Mouse (Mus musculus): ENCODE data around the gene Dync2h1.

Dync2h1 gene

DNA sequence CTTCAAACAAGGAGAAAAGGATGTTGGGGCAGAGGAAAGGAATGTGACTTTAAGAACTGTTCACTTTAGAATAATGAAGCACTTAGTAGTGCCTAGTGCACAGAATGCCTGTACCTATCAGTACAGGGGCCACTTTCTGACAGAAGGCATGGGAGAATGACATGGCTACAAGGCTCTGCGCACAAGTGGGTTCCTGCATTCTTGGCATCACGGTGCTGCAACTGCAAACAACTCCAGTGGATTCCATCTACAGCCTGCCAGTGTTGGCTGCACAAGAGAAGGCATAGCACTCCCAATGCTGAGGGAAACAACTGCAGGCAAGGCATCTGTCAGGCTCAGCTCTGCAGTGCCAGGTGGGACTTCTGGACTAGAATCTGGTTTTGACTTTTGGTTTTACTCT, 151.7 kb downstream of the Dync2h1 start:
- DNase-seq (ENCODE audit: extremely low read depth, low read depth), result no peak

DNA sequence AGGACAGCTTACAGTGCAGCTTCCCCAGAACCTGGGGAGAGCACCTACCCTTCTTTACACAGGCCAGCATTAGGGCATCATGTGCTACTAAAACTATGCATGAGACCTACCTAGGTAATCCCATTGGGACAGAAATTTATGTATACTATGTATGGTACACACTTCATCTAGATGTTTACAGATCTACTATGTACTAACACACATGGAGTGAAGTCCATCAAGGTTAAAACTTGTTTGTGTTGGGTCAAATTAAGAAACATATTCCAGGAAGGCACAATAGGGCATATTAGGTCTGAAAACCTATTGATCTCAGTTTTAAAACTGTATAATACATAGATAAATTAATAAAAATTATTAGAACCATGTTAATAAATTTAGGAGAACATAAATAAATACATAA, 168.6 kb downstream of the Dync2h1 start:
- DNase-seq (ENCODE audit: extremely low read depth, low read depth), result no peak

DNA sequence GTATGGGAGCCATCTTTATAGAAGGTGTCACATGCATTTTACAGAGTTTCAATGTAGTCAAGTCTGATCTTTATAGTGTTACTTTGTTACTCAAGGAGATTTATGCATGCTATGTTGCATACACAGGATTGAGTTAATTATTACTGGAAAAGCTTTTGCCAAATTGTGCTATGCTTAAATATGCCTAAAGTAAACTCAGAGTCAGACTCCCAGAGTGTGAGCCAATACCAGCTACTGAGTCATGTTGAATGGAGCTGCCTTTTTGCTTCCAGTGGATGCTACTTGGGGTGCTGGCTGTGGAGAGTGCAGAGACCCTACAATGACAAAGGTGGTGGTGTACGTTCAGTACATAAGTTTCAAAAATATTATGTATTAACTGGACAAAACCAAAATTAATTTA, 169.5 kb downstream of the Dync2h1 start:
- DNase-seq (ENCODE audit: extremely low read depth, low read depth), result no peak

DNA sequence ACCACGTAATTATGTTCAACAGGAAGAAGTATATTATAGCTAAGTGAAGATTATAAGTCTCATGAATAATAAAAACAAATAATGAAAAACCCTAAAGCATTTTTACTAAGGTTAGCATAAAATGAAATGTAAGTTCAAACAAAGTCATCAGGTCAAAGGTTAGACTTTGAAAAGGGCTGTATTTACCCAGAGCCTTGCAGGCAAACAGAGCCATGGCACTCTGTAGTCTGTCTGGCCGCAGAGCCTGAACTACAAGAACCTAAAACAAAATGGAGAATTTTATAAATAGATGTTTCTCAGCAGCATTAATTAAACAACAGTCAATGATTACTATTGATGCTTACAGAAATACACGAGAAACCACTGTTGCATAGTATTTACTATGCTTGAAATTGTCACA, 174.5 kb downstream of the Dync2h1 start:
- no peak for DNase-seq (ENCODE audit: extremely low read depth, low read depth)

DNA sequence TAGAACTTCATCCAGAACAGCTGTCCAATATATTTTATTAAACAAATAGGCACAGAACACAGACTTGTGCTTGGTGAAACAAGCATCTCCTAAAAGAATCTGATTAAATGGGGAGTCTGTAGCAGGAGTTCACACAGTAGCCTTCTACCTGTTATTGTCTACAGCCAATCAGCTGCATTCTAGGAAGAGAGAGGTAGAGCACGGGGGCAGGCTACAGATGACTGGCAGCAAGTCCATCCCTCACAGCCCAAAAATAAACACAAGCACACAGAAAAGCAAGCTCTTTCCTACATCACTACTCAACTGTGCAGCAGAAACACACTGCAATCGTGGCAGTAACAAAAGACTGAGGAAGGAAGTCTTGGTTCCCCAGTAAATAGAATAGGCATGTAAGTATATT, 189.4 kb downstream of the Dync2h1 start:
- no peak for DNase-seq (ENCODE audit: extremely low read depth, low read depth)

DNA sequence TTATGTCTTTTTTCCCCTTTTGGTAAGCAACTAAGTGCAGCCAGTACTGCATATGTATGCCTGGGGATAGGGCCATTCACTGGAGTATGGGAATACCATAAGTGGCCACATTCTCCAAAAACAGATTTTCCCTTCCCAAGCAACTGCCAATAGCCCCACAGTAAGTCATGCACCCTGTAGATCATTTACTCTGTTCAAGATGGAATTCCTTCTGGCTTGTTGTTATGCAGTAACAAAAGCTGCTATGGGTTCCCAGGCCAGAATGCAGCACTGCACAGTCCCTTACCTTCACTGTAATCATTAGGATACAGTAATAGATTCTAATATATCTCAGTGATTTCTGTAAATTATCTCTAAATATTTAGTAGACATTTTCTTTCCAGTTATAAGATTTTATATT, 190.0 kb downstream of the Dync2h1 start:
- DNase-seq (ENCODE audit: extremely low read depth, low read depth), result no peak

DNA sequence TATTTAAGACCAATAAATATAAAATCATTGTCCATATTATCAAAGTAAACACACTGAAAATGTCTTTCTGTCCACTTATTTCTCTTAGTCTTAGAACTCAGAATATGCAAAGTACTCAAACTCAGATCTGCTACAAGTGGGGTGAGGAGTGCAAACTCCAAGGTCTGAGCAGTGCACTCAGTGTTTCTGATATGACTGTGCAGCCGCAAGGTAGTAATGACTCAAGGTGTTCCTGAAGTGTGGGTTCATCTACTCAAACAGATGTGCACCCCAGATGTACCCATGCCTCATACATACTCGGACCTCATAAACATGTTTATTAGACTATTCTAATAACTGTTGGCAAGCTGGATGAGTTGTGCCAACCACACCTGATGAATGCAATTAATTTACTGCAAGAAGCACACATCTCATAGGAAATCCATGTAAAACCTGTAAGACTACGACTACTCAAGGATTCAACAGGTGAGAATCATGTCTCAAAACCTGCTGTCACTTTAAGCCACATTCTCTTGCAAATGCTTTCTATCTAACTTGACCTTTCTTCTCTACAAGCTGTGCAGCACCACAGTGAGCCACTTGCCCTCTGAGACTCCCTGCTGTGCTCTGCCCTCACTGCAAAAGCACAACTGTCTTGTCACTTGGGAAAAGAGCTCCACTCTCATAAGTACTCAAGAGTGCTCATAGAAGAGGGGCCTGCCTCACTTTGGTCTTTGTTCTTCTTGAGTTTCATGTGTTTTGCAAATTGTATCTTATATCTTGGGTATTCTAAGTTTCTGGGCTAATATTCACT, 195.2 kb downstream of the Dync2h1 start:
- DNase-seq (ENCODE audit: extremely low read depth, low read depth), result no peak

DNA sequence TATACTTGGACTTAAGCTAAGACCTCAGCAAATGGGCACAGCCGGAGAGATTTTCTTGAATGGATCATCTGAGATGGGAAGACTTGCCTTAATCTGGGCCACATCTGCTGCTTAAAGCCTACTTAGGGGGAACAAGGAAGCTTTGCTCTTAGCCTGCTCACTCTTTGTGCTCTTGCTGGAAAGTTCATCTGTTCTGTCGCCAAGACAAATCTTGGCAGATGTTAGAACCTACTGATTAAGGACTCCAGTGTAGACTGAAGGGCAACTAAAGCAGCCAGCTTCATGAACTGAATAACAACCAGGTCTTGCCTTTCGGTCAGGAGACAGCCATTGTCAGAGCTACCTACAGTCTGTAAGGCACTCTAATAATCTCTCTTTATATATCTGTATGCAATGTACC, 198.1 kb downstream of the Dync2h1 start:
- no peak for DNase-seq (ENCODE audit: extremely low read depth, low read depth)

DNA sequence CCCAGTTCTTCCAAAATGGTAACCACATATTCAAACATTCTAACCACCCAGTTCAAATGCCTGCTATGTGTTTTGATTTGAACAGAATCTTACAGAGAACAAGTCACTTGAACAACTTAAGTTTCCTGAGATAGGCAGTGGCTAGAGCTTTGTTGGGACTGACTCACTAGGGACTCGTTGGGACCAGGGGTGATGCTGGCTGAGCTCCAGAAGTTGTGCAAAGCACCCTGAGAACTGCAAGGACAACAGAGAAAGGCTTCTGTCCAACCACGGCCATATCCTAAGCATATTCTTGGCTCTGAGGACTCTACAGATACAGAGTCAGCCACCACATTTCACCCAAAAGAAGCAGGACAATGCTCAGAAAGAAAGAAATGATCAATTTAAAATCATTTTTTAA, 215.1 kb downstream of the Dync2h1 start:
- no peak for DNase-seq (ENCODE audit: extremely low read depth, low read depth)

DNA sequence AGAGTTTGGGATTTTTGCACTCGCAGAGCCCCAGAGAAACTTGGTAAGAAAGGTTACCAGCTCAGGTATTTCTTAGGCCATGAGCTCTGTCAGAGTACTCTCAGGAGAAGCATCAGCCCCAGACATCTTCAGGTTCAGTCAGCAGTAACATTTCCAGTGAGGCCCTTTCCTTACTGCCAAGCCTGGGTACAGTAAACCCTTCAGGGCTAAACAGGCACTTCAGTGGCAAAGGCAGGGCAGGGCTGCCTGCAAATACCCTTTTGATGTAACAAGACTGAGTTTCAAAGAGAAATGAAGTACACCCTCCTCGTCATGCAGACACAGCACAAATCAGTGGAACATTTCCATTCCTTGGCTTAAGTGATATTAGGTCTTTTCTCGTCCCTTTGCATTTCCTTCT, 219.2 kb downstream of the Dync2h1 start:
- DNase-seq (ENCODE audit: extremely low read depth, low read depth), result no peak

DNA sequence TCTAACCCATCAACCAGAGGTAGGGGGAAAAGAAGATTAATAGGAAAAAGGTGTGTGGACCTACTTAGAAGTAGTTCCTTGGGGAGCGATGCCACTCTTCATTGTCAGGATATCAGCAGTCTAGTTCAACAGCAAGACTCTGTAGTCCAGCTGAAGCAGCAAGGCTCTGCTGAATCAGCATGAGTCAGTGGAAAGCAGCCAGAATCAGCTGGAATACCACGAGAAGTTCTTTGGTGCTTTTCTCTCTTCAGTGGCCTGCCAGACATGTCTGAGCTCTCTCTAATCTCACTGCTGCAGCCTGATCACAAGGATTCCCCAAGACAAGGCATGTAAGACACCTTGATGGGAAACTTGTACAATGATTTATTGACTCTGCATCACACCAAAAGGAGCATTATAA, 225.9 kb downstream of the Dync2h1 start:
- DNase-seq (ENCODE audit: extremely low read depth, low read depth), result no peak

DNA sequence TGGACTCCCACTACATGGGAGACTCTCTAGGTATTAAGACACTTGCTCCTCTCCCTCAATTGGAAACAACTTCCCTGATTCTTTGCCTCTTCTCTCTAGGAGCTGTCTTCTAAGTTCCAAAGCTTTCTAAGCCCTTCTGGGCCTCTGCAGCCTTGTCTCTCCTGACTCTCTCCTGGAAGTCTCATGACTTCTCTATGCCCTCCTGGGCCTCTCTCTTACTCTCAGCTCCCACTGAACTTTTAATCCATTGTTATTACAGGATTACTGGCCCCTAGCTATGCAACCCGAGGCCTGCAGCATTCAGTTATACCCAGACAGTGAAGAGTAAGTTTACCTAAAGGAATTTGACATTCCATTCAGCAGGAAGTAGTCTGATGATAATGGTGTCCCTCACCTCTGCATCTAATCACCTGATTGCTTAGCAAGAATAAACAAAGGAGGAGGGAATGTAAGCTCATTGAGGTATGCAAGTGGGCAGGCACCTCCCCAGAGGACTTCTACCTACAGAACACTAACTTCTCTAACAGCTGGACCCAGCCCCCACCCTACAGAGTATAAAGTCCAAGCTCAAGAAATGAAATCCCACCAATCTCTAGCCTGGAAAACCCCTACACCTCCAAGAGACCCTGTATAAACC, 256.7 kb downstream of the Dync2h1 start:
- DNase-seq (ENCODE audit: extremely low read depth, low read depth), result no peak

DNA sequence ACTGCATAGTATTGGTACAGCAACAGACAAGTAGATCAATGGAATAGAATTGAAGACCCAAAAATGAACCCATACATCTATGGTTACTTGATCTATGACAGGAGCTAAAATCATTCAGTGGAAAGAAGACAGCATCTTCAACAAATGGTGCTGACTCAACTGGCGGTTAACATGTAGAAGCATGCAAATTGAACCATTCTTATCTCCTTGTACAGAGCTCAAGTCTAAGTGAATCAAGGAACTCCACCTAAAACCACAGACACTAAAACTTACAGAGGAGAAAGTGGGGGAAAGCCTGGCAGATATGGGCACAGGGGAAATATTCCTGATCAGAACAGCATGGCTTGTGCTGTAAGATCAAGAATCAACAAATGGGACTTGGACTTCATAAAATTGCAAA, 270.8 kb downstream of the Dync2h1 start:
- peak; percentile 75 for DNase-seq (ENCODE audit: extremely low read depth, low read depth)

DNA sequence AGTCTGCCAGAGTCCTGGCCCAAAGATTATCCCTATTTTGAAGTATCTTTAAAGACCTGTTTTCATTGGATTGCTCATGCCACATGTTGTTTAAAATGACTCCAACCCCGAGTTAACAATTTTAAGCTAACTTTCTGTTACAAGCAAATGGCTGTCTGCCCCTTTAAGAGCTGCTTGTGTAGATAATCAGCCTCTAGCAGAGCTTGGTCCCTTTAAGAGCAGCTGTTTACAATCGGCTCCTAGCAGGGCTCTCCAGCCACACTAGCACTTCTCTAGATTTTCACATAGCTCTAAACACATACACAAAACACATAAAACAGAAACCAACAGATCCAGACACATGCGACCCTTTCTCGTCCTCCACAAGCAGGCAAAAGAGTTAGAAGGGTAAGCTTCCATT, 273.7 kb downstream of the Dync2h1 start:
- DNase-seq (ENCODE audit: extremely low read depth, low read depth), result peak; percentile 41

DNA sequence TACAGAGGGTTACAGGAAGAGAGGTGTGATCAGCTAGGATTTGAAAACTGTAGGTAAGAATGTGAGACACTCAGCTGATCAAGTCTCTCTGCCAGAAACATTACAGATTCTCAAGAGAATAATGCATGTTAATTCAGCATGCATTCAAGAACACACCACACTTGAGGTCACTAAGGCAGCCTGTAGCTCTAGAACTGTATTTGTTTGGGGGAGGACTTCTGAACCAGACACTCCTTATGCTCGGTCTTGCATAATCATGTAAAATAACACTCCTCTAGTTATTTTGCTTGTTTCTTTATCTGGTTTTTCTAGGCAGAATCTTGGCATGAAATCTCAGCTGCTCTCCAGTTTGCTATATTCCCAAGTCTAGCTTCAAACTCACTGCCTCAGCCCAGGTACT, 282.6 kb downstream of the Dync2h1 start:
- no peak for DNase-seq (ENCODE audit: extremely low read depth, low read depth)

DNA sequence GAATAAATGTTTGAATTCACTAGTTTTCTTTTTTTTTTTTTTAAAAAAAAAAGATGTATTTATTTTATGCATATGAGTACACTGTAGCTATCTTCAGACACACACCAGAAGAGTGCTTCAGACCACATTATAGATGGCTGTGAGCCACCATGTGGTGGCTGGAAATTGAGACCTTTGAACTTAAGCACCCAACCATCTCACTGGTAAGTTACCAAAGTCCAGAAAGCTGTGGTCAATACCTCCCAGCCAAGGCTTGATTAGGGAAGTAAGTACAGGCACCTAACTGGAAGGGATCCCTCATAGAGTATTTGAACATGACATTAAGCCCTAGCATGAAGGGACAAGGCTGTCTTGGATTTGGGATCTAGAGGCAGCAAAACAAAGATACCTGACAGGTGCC, 292.9 kb downstream of the Dync2h1 start:
- no peak for DNase-seq (ENCODE audit: extremely low read depth, low read depth)

DNA sequence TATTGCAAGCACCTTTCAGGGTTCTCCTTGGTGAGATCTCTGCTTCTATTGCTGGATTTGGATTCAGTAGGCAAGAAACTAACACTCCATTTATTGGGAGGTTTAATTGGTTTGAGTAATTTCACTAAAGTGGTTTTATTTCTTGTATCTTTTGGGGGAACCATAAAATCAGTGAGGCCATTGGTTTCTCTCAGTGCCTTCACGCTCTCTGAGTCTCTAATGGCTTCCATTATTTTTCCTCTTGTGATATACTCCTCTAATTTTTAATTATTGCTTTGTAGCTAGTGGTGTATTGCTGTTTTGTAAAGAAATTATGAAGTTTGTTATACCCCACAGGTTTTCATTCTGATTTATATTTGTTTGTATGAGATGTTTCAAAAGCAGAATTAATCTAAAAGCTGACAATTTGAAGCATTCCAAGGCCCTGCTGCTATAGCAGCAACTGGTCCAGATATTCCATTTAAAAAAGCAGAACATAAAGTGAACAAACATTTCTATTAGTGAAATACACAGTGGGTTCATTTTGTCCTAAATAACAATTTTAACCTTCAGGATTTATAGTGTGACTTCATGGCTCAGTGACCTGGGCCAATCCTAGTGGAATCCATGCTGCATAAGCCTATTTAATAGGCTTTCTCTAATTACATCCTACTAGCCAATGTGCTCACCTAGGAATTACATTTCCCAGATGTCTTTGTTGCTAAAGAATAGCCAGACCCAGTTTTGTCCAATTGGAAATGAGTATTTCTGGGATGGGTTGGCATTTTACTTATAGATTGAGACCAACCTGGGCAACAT, 302.9 kb downstream of the Dync2h1 start:
- no peak for DNase-seq (ENCODE audit: extremely low read depth, low read depth)

Data from MEL-GATA-1-ER (cell line).